Mouse (Mus musculus): ENCODE data around the gene Ccdc113.

GRCm38 (mm10) chr8:95497821-95498220, 36.1 kb upstream of the Ccdc113 start:
- TF ChIP-seq POLR2A (IDR thresholded peaks at IDR 0.05; ENCODE audit: control insufficient read depth, extremely low read depth, insufficient read depth, low read length, poor library complexity) = no peak
- no peak for TF ChIP-seq CTCF (IDR thresholded peaks at IDR 0.05; ENCODE audit: borderline replicate concordance, control insufficient read depth, extremely low read depth, insufficient read depth, low read length, poor library complexity)
